Mouse (Mus musculus) retina, embryonic 14.5 days (tissue): ENCODE measurements around the gene E130308A19Rik.
"Not testable (repeated sequence)": the region's sequence is repeated elsewhere in the genome, so short reads cannot be mapped to it uniquely, and the experiment has no call there.

Source experiments
- DNase-seq: peaks from one replicate; pipeline ENCODE4 v3.0.0-alpha.2; 2015; ENCODE audit warnings: low spot score

E130308A19Rik gene

DNA sequence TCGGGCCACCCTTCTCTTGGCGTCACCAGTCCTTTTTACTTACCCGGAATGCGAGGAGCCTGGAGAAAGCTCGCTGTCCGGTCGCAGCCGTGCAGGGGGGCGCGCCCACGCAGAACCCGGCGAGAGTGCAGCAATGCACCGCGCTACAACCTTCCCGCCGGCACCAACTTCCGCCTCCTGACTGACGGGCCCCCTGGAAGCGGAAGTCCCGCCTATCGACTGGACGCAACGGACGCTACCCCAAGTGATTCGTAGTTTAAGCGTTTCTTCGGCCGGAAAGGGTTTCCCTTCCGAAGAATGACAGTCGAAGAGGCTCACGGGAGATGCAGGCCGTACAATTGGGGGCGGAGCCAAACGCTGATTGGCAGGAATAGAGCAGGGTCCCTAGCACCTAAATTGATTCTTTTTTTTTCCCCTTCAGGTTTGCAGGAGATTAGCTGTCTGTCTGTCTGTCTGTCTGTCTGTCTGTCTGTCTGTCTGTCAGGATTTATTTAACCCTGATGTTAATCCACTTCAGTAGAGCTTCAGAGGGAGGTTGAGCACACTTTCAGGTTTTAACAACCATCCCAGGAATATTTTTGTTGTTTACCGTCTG, 157.8 kb downstream of the E130308A19Rik start:
- peak; percentile 98 for DNase-seq

DNA sequence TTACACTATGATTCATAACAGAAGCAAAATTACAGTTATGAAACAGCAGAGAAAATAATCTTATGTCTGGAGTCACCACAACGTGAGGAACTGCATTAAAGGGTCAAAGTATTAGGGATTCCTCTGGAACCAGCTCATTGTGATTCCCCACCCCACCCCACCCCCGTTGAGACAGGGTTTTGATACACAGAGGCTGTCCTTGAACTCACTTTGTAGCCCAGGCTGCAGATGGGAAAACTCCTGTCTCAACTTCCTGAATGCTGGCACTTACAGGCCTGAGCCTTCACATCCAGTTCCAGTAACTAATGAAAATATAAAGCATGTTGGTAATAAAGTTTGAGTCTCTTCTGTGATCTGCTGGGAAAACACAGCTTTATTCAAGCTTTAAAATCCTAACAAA, 159.4 kb downstream of the E130308A19Rik start:
- no peak for DNase-seq

DNA sequence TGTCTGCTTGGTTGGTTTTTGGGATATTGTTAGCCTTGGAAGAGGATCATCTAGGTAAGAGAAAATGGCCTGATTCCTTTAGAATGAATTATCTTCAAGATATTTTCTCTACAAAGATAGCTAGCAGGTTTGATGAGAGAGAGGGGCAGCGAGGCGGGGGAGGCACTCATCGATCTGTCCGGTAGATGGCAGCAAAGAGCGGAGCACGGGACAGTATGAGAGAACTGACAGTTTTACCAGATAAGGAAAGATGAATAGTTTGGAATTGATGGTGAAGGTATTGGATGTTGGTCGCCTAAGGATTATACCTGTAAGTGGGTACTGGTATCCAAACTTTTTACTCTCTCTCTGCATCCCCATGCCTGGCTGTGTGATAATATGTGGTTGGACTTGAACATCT, 160.7 kb downstream of the E130308A19Rik start:
- DNase-seq, result peak; percentile 87

DNA sequence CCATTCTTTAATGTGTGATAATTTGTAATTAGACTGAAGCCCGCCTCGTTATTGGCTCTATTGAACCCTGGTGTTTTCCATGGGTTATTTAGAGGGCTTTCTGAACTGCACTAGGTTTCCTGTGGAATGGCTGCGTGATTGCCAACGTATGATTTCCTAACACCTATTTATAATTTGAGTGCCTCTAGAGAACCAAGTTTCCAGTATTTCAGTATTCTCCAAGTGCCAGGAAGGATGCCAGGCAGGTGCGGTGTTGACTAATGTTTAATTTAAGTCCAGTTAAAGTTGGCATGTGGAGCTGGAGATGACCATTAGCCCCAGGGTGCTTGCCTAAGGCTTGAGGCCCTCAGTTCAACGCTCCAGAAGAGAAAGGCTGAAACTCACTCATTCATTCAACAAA, 161.1 kb downstream of the E130308A19Rik start:
- no peak for DNase-seq

- DNase-seq, result no peak
Observed at GRCm38 (mm10) chr4:59789015-59789414, 163.0 kb downstream of the E130308A19Rik start.

DNA sequence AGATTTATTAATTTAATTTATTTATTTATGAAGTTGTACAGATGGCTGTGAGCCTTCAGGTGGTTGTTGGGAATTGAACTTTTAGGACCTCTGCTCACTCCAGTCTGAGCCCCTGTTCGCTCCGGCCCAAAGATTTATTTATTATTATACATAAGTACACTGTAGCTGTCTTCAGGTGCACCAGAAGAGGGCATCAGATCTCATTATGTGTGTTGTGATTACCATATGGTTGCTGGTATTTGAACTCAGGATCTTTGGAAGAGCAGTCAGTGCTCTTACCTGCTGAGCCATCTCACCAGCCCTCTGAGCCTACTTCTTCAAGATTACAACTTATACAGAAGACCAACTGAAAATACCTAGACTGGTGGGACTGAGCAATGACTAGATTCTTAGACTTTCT, 167.6 kb downstream of the E130308A19Rik start:
- DNase-seq, result not testable (repeated sequence)

- DNase-seq, result no peak
Observed at GRCm38 (mm10) chr4:59794116-59794515, 168.1 kb downstream of the E130308A19Rik start.

GRCm38 (mm10) chr4:59795788-59796455, 169.9 kb downstream of the E130308A19Rik start:
- DNase-seq, result no peak

DNA sequence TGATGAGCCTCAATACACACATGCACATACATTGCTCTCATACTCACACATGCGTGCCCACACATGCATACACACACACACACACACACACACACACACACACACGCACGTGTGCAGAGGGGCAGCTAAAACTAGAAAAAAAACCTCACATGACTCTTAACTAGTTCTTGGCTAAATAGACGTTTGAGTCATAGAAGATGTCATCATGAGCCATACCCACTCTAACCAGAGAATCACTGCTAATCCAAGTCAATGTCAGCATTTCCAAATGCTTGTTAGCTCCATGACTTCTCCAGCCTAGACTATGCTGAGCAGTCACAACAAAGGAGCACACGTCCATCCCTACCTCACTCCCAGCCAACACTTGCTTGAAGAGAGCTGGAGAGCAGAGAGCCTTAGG, 174.2 kb downstream of the E130308A19Rik start:
- no peak for DNase-seq

DNA sequence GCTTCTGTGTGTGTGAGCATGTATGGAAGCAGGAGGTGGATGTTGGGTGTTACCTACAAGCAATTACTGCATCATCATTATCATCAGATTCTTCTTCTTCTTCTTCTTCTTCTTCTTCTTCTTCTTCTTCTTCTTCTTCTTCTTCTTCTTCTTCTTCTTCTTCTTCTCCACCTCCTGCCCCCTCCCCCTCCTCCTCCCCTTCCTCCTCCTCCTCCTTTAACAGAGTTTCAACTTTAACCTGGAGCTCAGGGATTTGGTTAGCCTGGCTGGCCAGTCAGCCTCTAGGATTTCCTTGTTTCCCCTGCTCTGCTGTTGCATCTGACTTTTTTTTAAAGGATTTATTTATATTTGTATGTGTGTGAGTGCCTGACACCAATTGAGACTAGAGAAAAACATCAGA, 175.5 kb downstream of the E130308A19Rik start, which contains the start of gene Inip:
Gene Inip (minus strand): TSS at position 101 of the 400 bp plus-strand sequence.
- DNase-seq, result no peak

GRCm38 (mm10) chr4:59802107-59802506, 176.1 kb downstream of the E130308A19Rik start:
- DNase-seq, result no peak

DNA sequence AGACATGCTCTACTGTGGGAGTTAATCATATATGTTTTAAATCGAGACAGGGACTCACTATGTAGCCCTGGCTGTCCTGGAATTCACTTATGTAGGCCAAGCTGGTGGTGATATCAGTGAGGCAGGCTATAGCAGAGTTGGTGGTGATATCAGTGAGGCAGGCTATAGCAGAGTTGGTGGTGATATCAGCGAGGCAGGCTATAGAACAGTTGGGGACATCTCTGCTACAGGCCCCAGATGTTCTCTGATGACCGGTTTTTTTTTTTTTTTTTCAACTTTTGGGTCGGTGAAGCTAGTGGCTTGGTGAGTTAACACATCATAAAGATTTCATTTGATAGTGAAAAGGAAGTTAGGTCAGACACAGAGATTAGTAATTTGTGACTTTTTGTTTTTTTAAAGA, 176.8 kb downstream of the E130308A19Rik start:
- no peak for DNase-seq

GRCm38 (mm10) chr4:59803358-59803757, 177.3 kb downstream of the E130308A19Rik start:
- no peak for DNase-seq

GRCm38 (mm10) chr4:59804754-59805153, 178.7 kb downstream of the E130308A19Rik start:
- no peak for DNase-seq

DNA sequence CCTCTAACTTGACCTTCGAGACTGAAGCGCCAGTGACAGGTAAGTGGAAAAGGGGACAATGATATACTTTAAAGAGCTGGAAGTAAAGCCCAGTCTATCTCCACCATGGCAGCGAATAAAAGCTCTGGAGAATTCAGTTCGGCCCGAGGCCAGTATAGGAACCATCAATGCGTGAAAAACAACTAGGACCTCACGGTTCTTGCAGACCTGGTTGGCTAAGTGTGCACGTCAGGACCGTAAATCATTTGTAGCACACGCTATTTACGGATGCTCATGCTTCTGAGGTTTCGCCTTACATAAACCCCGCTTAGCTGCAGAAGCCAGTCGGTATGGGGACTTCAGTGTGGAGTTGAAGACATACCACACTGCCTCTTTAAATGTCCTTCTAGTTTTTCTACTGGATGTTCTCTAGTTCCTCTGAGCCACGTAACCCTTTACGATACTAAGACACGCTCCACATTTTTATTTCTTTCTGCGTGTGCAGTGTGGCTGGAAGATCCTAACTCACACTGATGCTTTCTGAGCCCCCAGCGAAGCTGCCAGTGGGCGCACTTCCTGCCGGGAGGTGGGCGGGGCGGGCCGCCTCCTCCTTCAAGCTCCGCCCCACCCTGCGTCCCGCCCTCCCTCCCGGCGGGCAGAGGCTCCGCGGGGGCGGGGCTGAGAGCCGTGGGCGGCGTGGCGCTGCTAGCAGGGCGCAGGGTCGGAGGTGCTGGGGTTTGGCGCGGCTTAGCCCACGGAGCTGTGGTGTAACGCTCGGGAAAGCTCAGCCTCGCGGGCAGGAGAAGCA, 179.4 kb downstream of the E130308A19Rik start, which contains the start of gene Snx30:
Gene Snx30 (plus strand): TSS at position 660 of the 787 bp plus-strand sequence.
- DNase-seq, result peak; percentile 93

- DNase-seq, result peak; percentile 63
Observed at GRCm38 (mm10) chr4:59805968-59806878, 180.2 kb downstream of the E130308A19Rik start.

- no peak for DNase-seq
Observed at GRCm38 (mm10) chr4:59806879-59807195, 180.8 kb downstream of the E130308A19Rik start.

- DNase-seq, result no peak
Observed at GRCm38 (mm10) chr4:59807521-59807920, 181.5 kb downstream of the E130308A19Rik start.

- no peak for DNase-seq
Observed at GRCm38 (mm10) chr4:59808396-59808795, 182.4 kb downstream of the E130308A19Rik start.
